Mouse (Mus musculus) forebrain, embryonic 10.5 days (tissue): ENCODE results near the gene Notch4. TPM values are rescaled to one million over a fixed set of nuclear protein-coding genes. Genes with fewer than 3 reads are reported as not detected.

Experiments used
- DNase-seq: peaks from one replicate; pipeline ENCODE4 v3.0.0-alpha.2; 2017; ENCODE audit warnings: low spot score; ENCODE audit errors: extremely low spot score
- H3K27ac ChIP-seq: fragments of 300-500 bp; sonication (generic); 2 replicates; pipeline ENCODE4 v1.5.1; 2016; ENCODE audit warnings: mild to moderate bottlenecking
- H3K27me3 ChIP-seq: fragments of 300-500 bp; sonication (generic); 2 replicates; pipeline ENCODE4 v1.6.1; 2016; ENCODE audit warnings: mild to moderate bottlenecking; ENCODE audit not compliant: poor library complexity, severe bottlenecking
- H3K36me3 ChIP-seq: fragments of 300-500 bp; sonication (generic); replicated peaks from 2 replicates; pipeline ENCODE4 v1.6.1; 2016; ENCODE audit warnings: mild to moderate bottlenecking, moderate library complexity
- H3K4me1 ChIP-seq: fragments of 300-500 bp; sonication (generic); 2 replicates; pipeline ENCODE4 v1.6.1; 2016
- H3K4me3 ChIP-seq: fragments of 300-500 bp; sonication (generic); 2 replicates; pipeline ENCODE4 v1.5.1; 2016; ENCODE audit warnings: mild to moderate bottlenecking, moderate library complexity
- H3K9me3 ChIP-seq: fragments of 300-500 bp; sonication (generic); 2 replicates; pipeline ENCODE4 v1.6.1; 2016; ENCODE audit warnings: mild to moderate bottlenecking, moderate library complexity
- WGBS: fragments of 180-500 bp; shearing (Covaris S2); methylation state at CpG from one replicate; pipeline ENCODE4 v1.1.7; 2016; 5-methylcytosine and 5-hydroxymethylcytosine counted together
- polyA plus RNA-seq: library from polyadenylated mRNA; unstranded; fragments of >200 nt; fragmentation: Nextera tagmentation; extraction: Ambion mirVana; gene quantifications from 2 replicates; pipeline ENCODE4 v1.2.1, GENCODE M21; 2016

Notch4 gene
- polyA plus RNA-seq, 1 experiment from 2014 or later: 6.1 TPM

GRCm38 (mm10) chr17:34635671-34636070 is 71.6 kb downstream of the Notch4 start:
- H3K27ac ChIP-seq: no peak overlapping the region
- no peak overlapping the region for H3K4me3 ChIP-seq
- WGBS: 69% methylated on average over 2 of the region's 2 CpGs
- peaks cover 34% of the 10 kb centered on the region for H3K27me3 ChIP-seq
- peaks cover 29% of the 10 kb centered on the region for H3K4me1 ChIP-seq
- no peak for DNase-seq
- no peaks in the 10 kb centered on the region for H3K36me3 ChIP-seq
- no peaks in the 10 kb centered on the region for H3K9me3 ChIP-seq

GRCm38 (mm10) chr17:34637459-34637858 is 73.4 kb downstream of the Notch4 start:
- H3K27me3 ChIP-seq: peaks cover 16% of the 10 kb centered on the region
- H3K9me3 ChIP-seq: no peaks in the 10 kb centered on the region
- WGBS: 74% methylated on average over 3 of the region's 3 CpGs
- no peak for DNase-seq
- no peaks in the 10 kb centered on the region for H3K36me3 ChIP-seq
- H3K27ac ChIP-seq: no peak overlapping the region
- H3K4me3 ChIP-seq: no peak overlapping the region
- peaks cover 21% of the 10 kb centered on the region for H3K4me1 ChIP-seq

Other genes with a start within 250 kb of the Notch4 start
- gene H2-Eb2, start 238.6 kb upstream of the Notch4 start, polyA plus RNA-seq: not detected in 2 replicates
- gene Btnl2, start 209.4 kb upstream of the Notch4 start, polyA plus RNA-seq: not detected in 2 replicates
- gene Btnl1, start 187.1 kb upstream of the Notch4 start, polyA plus RNA-seq: not detected in 2 replicates
- 1.3 and 1.6 TPM in 2 replicates for gene BC051142, start 165.4 kb upstream of the Notch4 start, polyA plus RNA-seq
- not detected in 2 replicates for gene Btnl4, start 87.0 kb upstream of the Notch4 start, polyA plus RNA-seq
- gene Btnl6, start 46.9 kb upstream of the Notch4 start, polyA plus RNA-seq: not detected in 2 replicates
- gene Gpsm3, start 25.5 kb downstream of the Notch4 start, polyA plus RNA-seq: 5.9 and 6.5 TPM in 2 replicates
- gene Pbx2, start 27.0 kb downstream of the Notch4 start, polyA plus RNA-seq: 15.6 and 15.7 TPM in 2 replicates
- gene Ager, start 33.6 kb downstream of the Notch4 start, polyA plus RNA-seq: 2.3 TPM in 2 replicates
- 185 and 186 TPM in 2 replicates for gene Rnf5, start 39.4 kb downstream of the Notch4 start, polyA plus RNA-seq
- gene Agpat1, start 40.0 kb downstream of the Notch4 start, polyA plus RNA-seq: 60.8 and 62.7 TPM in 2 replicates
- gene Egfl8, start 51.7 kb downstream of the Notch4 start, polyA plus RNA-seq: 1.6 and 3.1 TPM in 2 replicates
- 22.1 and 22.4 TPM in 2 replicates for gene Ppt2, start 64.2 kb downstream of the Notch4 start, polyA plus RNA-seq
- 0.54 and 0.62 TPM in 2 replicates for gene Prrt1, start 65.3 kb downstream of the Notch4 start, polyA plus RNA-seq
- gene Fkbpl, start 80.5 kb downstream of the Notch4 start, polyA plus RNA-seq: 14.8 and 15.5 TPM in 2 replicates
- 105 and 106 TPM in 2 replicates for gene Atf6b, start 82.9 kb downstream of the Notch4 start, polyA plus RNA-seq
- gene Tnxb, start 106.3 kb downstream of the Notch4 start, polyA plus RNA-seq: not detected in 2 replicates
- not detected in 2 replicates for gene C4b, start 179.6 kb downstream of the Notch4 start, polyA plus RNA-seq
- not detected in 2 replicates for gene Cyp21a1, start 240.3 kb downstream of the Notch4 start, polyA plus RNA-seq